Mouse (Mus musculus) midbrain, embryonic 13.5 days (tissue): ENCODE measurements around the gene Cbx1. TPM values are rescaled to one million over a fixed set of nuclear protein-coding genes. Genes with fewer than 3 reads are reported as not detected.
"Not testable (repeated sequence)": the region's sequence is repeated elsewhere in the genome, so short reads cannot be mapped to it uniquely, and the experiment has no call there.

Source experiments
- ATAC-seq: fragments of 200-750 bp; cut with Nextera tagmentation; 2 replicates; pipeline ENCODE4 v1.8.0; 2017; ENCODE audit warnings: mild to moderate bottlenecking, moderate TSS enrichment, moderate library complexity
- H3K27ac ChIP-seq: fragments of 300-500 bp; sonication (generic); 2 replicates; pipeline ENCODE4 v1.5.1; 2015; ENCODE audit warnings: inconsistent platforms, mild to moderate bottlenecking, moderate library complexity
- H3K27me3 ChIP-seq: fragments of 300-500 bp; sonication (generic); 2 replicates; pipeline ENCODE4 v1.6.1; 2015; ENCODE audit warnings: mild to moderate bottlenecking, inconsistent platforms
- H3K36me3 ChIP-seq: fragments of 300-500 bp; sonication (generic); 2 replicates; pipeline ENCODE4 v1.6.1; 2015; ENCODE audit warnings: mild to moderate bottlenecking, inconsistent platforms
- H3K4me1 ChIP-seq: fragments of 300-500 bp; sonication (generic); replicated peaks from 2 replicates; pipeline ENCODE4 v1.6.1; 2015; ENCODE audit warnings: inconsistent platforms
- H3K4me2 ChIP-seq: fragments of 300-500 bp; sonication (generic); replicated peaks from 2 replicates; pipeline ENCODE4 v1.6.1; 2015; ENCODE audit warnings: moderate library complexity, mild to moderate bottlenecking, inconsistent platforms
- H3K4me3 ChIP-seq: fragments of 300-500 bp; sonication (generic); replicated peaks from 2 replicates; pipeline ENCODE4 v1.5.1; 2015; ENCODE audit warnings: mild to moderate bottlenecking, inconsistent platforms
- H3K9ac ChIP-seq: fragments of 300-500 bp; sonication (generic); replicated peaks from 2 replicates; pipeline ENCODE4 v1.6.1; 2015; ENCODE audit warnings: mild to moderate bottlenecking, inconsistent platforms
- H3K9me3 ChIP-seq: fragments of 300-500 bp; sonication (generic); 2 replicates; pipeline ENCODE4 v1.6.1; 2016; ENCODE audit warnings: mild to moderate bottlenecking, inconsistent platforms
- WGBS: fragments of 180-500 bp; shearing (Covaris S2); methylation state at CpG from one replicate; pipeline ENCODE4 v1.1.7; 2015; 5-methylcytosine and 5-hydroxymethylcytosine counted together
- polyA plus RNA-seq: library from polyadenylated mRNA; unstranded; fragments of >200 nt; fragmentation: Nextera tagmentation; extraction: Ambion mirVana; gene quantifications from 2 replicates; pipeline ENCODE4 v1.2.1, GENCODE M21; 2015

The Cbx1 gene
- polyA plus RNA-seq, 1 experiment from 2014 or later = 130 TPM

DNA sequence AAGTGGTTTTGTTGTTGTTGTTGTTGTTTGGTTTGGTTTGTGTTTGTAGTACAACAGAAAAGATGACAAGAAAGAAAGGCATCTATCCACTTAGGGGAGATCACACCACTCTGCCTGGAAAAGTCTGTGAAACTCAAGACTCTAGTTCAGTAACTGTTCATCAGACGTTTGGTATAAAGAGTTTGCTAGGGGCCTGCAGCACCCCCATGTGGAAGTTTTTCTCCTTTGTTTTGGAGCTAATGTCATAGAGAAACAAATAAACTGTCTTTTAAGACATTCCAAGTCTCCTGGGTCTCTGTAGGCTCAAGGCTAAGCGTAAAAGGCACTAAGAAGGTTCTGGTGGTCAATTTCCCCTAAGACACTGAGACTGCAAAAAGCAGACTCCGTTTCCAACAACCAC, 12.9 kb upstream of the Cbx1 start:
- H3K4me1 ChIP-seq = peaks cover 30% of the 10 kb centered on the region
- no peaks in the 10 kb centered on the region for H3K27me3 ChIP-seq
- no peaks in the 10 kb centered on the region for H3K9me3 ChIP-seq
- 56% methylated on average over 3 of the region's 3 CpGs for WGBS
- peak overlapping the region; percentile 78 for H3K4me2 ChIP-seq
- peak overlapping the region; percentile 76 for H3K9ac ChIP-seq
- no peak for ATAC-seq
- H3K27ac ChIP-seq = no peak overlapping the region
- peaks cover 29% of the 10 kb centered on the region for H3K36me3 ChIP-seq
- peak overlapping the region; percentile 79; the same call in 1 of the 2 replicates for H3K4me3 ChIP-seq

DNA sequence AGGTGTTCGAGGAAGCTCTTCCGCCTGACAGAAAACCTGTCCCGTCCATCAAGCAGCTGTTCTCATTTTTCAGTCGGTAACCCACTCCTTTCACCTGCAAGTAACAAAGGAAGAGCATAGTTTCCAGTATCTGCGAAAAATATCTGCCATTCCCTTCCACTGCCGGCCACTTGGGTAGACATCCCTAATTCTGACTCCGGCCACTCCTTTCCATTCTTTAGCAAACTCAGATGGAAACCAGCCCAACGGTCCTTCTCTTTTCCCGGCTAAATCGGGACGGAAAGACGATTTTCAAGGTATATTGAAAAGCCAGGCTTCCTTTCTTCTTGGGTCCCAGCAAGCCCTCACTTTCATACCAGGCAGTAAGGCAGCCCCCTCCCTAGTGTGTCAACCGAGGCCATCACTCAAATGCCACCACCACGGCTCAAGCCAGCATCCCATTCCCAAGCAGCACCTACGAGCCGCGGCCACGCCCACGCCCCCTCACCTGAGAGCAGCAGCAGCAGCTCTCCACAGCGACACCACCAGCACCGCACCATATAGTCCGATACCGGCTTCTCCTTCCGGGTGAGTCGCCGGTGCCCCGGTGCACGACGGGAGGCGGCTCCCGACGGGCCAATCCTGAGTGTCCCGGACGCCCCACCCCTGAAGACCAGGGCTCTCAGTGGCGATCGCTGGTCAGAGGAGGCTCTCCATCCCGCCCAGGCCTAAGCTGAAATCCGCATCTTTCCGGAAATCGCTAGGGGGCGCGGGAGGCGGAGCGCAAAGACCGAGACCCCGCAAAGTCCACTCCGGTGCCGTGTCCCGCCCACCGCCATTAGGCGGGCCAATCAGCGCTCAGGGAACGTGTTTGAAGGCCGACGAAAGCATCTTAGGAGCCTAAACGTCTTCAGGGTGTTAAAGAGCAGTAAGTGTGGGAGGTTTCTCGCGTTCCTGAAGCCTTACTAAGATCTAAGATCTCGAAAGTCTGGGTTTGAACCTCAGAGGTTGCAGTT, 11.7 kb upstream of the Cbx1 start, which contains the start of gene Snx11:
TSS of gene Snx11 (minus strand) at position 592 of the 995 bp plus-strand sequence.
- Histone ChIP-seq H3K4me3 (peak within 1 kb of the TSS; percentile 79), H3K4me1 (peaks cover 30% of the 10 kb centered on the region), H3K36me3 (peaks cover 17% of the 10 kb centered on the region), H3K27me3 (no peaks in the 10 kb centered on the region), H3K9me3 (no peaks in the 10 kb centered on the region), H3K4me2 (peak within 1 kb of the TSS; percentile 78), H3K9ac (peak within 1 kb of the TSS; percentile 76), H3K27ac (peak within 1 kb of the TSS; percentile 68)
- 1% methylated on average over 59 of the region's 59 CpGs for WGBS
- peak; percentile 100 for ATAC-seq

DNA sequence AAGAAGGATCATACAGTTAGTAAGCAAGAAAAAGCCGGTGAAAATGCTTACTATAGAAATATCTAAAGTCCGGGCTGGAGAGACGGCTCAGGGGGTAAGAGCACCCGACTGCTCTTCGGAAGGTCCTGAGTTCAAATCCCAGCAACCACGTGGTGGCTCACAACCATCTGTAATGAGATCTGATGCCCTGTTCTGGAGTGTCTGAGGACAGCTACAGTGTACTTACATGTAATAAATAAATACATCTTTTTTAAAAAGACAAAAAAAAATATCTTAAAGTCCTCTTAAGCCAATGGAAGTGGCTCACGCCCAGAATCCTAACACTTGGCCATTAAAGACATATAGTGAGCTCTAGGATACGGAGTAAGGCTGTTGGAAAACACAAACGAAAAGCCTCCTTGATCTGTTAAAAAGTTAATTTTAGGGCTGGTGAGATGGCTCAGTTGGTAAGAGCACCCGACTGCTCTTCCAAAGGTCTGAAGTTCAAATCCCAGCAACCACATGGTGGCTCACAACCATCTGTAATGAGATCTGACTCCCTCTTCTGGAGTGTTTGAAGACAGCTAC, 10.8 kb upstream of the Cbx1 start:
- 75% methylated on average over 10 of the region's 10 CpGs for WGBS
- ATAC-seq = not testable (repeated sequence)

DNA sequence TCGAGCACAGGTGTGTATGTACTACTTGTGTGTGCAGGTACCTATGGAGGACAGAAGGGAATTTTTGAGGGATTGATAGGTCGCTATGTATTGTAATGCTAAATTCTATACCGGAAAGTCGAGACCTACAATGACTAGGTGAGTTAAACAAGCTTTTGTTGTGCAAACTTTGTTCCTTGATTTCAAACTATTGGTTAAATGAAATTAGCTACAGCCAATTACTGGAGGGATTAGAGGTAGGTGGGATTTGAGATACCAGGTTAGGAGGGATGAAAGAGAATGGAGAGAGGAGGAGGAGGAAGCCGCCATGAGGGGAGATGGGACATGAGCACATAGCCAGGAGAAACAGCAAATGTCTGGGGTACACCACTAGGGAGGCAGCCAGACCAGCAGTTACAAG, 8.6 kb upstream of the Cbx1 start:
- no peaks in the 10 kb centered on the region for H3K27me3 ChIP-seq
- H3K4me1 ChIP-seq = peaks cover 21% of the 10 kb centered on the region
- H3K9ac ChIP-seq = no peak overlapping the region
- no peaks in the 10 kb centered on the region for H3K9me3 ChIP-seq
- 76% methylated on average over 5 of the region's 5 CpGs for WGBS
- H3K4me2 ChIP-seq = no peak overlapping the region
- H3K36me3 ChIP-seq = no peaks in the 10 kb centered on the region
- no peak overlapping the region for H3K4me3 ChIP-seq
- ATAC-seq = no peak
- H3K27ac ChIP-seq = no peak overlapping the region

More for the DNA sequence above, 10.8 kb upstream of the Cbx1 start:
- Histone ChIP-seq H3K9ac (peak overlapping the region; percentile 76; the same call in 1 of the 2 replicates), H3K4me3 (peak overlapping the region; percentile 79), H3K4me2 (peak overlapping the region; percentile 78), H3K4me1 (peaks cover 30% of the 10 kb centered on the region), H3K27ac (peak overlapping the region; percentile 68)
- not testable (repeated sequence) for H3K27me3 ChIP-seq, H3K9me3 ChIP-seq, H3K36me3 ChIP-seq

DNA sequence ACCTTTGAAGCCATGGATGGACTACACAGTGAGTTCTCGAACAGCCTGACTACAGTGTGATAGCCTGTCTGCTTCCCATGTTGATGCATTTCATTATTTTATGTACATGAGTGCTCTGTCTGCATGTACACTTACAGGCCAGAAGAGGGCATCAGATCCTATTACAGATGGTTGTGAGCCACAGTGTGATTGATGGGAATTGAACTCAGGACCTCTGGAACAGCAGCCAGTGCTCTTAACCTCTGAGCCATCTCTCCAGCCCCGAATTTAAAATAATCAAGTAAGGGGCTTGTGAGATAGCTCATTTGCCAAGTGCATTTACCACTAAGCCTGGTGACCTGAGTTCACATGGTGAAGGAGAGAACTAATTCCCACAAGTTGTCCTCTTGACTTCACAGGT, 7.5 kb upstream of the Cbx1 start:
- Histone ChIP-seq H3K9me3 (no peaks in the 10 kb centered on the region), H3K36me3 (no peaks in the 10 kb centered on the region), H3K4me2 (no peak overlapping the region), H3K9ac (no peak overlapping the region), H3K27ac (no peak overlapping the region), H3K4me3 (no peak overlapping the region), H3K27me3 (no peaks in the 10 kb centered on the region), H3K4me1 (peaks cover 10% of the 10 kb centered on the region)
- 83% methylated on average over 2 of the region's 2 CpGs for WGBS
- no peak for ATAC-seq

DNA sequence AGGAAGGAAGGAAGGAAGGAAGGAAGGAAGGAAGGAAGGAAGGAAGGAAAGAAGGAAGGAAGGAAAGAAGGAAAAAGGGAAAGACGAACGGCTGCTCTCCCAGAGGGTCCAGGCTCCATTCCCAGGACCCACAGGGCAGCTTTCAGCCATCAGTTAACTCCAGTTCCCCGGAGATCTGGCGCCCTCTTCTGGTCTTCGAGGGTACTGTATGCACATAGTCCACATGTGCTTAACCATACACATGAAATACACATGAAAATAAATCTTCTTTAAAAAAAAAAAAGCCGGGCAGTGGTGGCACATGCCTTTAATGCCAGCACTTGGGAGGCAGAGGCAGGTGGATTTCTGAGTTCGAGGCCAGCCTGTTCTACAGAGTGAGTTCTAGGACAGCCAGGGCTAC, 4.1 kb upstream of the Cbx1 start:
- not testable (repeated sequence) for H3K9ac ChIP-seq, H3K9me3 ChIP-seq, H3K27me3 ChIP-seq, H3K36me3 ChIP-seq, H3K4me2 ChIP-seq, H3K4me3 ChIP-seq, ATAC-seq, H3K27ac ChIP-seq, H3K4me1 ChIP-seq
- 15% methylated on average over 7 of the region's 7 CpGs for WGBS

DNA sequence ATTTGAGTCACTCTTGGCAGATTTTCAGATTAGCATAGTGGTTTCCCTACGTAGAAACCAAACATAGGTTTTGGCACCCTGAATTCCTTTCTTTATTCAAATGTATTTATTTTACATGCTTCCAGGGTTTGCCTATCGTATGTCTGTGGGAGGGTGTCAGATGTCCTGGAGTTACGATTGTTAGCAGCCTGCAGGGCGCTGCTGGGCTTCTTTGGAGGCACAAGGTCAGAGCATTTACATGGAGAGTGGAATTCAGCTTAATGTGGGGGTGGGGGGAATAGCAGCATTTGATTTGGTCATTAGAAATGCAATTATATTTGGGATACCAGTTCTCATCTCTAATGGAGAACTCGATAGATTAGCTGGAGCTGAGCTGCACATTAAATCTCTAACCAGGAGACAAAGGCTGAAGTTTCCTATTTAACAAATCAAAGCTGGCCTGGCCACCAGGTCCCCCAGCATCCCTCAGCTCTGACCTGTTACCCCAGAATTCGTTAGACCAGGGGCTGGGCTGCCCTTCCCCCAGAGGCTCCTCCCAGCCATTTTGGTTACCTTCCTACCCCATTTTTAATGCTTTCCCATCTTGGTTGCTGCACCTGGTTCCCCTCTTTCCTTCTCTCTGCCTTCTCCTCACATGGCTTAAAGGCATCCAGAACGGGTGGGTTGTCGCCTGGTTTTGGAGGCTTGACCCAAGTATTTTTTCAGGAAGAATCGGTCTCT, 2.0 kb upstream of the Cbx1 start:
- Histone ChIP-seq H3K4me1 (peaks cover 26% of the 10 kb centered on the region), H3K27ac (no peak overlapping the region), H3K4me2 (no peak overlapping the region), H3K9me3 (no peaks in the 10 kb centered on the region), H3K9ac (no peak overlapping the region), H3K36me3 (no peaks in the 10 kb centered on the region), H3K27me3 (no peaks in the 10 kb centered on the region), H3K4me3 (no peak overlapping the region)
- 34% methylated on average over 9 of the region's 9 CpGs for WGBS
- no peak for ATAC-seq

DNA sequence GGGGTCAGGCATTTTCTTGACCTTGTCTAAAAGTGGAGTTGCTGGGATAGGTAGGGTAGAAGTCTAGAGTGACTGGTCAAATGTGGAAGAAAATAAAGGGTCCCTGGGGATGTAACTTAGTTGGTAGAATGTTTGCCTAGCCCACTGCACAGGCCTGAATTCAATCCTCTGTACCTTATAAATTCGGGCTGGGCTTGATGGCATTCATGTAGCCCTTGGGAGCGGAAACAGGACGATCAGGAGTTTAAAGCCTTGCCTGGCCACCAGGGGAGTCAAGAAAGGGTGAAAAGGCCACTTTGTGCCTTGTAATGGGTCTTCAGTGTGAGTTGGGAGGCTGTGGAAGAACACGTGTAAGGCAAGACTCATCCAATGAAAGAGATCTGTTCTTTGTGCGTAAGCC, 1.1 kb downstream of the Cbx1 start:
- H3K27me3 ChIP-seq = no peaks in the 10 kb centered on the region
- ATAC-seq = no peak
- H3K9ac ChIP-seq = peak overlapping the region; percentile 90
- no peaks in the 10 kb centered on the region for H3K9me3 ChIP-seq
- peaks cover 48% of the 10 kb centered on the region for H3K4me1 ChIP-seq
- peak overlapping the region; percentile 74 for H3K4me2 ChIP-seq
- peaks cover 3% of the 10 kb centered on the region; the same call in 1 of the 2 replicates for H3K36me3 ChIP-seq
- H3K4me3 ChIP-seq = peak overlapping the region; percentile 75
- 7% methylated on average over 5 of the region's 5 CpGs for WGBS
- H3K27ac ChIP-seq = no peak overlapping the region

DNA sequence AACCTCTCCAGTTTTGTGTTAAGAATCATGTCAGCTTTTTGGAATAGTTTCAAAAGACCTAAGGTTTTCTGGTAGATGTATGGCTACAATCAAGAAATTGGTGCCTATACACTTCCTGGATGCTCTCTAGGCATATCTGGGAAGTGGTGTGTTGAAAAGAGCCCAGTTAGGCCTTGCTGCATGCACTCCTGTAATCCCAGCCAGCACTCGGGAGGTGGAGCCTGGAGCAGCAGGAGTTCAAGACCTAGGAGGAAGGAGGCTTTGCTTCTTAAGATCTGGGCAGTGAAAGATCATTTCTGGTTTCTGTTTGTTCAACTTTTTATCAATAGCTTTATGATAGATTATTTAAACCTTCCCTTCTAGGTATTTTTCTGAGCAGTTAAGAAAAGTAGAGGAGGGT, 1.8 kb downstream of the Cbx1 start:
- Histone ChIP-seq H3K27ac (no peak overlapping the region), H3K9me3 (no peaks in the 10 kb centered on the region), H3K9ac (peak overlapping the region; percentile 90; the same call in 1 of the 2 replicates), H3K4me2 (peak overlapping the region; percentile 74), H3K27me3 (no peaks in the 10 kb centered on the region), H3K4me1 (peaks cover 48% of the 10 kb centered on the region), H3K4me3 (peak overlapping the region; percentile 75), H3K36me3 (peaks cover 10% of the 10 kb centered on the region)
- WGBS = 3% methylated on average over 1 of the region's 1 CpGs
- ATAC-seq = no peak

DNA sequence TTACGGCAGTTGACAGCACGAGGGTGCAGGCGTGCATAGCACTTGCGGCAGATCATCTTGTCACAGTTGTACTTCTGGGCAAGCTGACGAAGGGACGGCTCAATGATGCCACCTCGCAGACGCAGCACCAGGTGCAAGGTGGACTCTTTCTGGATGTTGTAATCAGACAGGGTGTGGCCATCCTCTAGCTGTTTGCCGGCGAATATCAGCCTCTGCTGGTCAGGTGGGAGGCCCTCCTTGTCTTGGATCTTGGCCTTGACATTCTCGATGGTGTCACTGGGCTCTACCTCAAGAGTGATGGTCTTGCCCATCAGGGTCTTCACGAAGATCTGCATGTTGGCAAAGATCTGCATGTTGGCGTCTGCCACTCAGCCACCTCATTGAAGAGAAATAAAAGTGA, 6.6 kb downstream of the Cbx1 start:
- no peak overlapping the region for H3K9ac ChIP-seq
- peaks cover 36% of the 10 kb centered on the region for H3K4me1 ChIP-seq
- H3K4me2 ChIP-seq = no peak overlapping the region
- H3K9me3 ChIP-seq = no peaks in the 10 kb centered on the region
- no peak overlapping the region for H3K4me3 ChIP-seq
- ATAC-seq = no peak
- 97% methylated on average over 13 of the region's 13 CpGs for WGBS
- peaks cover 27% of the 10 kb centered on the region for H3K36me3 ChIP-seq
- H3K27me3 ChIP-seq = no peaks in the 10 kb centered on the region
- no peak overlapping the region for H3K27ac ChIP-seq

DNA sequence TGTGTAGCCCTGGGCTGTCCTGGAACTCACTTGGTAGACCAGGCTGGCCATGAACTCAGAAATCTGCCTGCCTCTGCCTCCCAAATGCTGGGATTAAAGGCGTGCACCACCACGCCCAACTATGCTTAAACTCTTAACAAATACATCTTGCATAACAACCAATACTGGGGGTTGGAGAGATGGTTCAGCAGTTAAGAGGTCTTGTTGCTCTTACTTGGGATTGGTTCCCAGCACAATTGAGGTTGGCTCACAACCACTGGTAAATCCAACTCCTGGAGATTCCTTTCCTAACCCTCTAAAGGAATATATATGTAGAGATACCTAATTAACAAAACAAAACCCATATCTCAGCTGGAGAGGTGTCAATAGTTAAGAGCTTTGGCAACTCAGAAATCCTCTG, 7.2 kb downstream of the Cbx1 start:
- Histone ChIP-seq H3K9ac (no peak overlapping the region), H3K4me2 (no peak overlapping the region), H3K27ac (no peak overlapping the region), H3K4me1 (peaks cover 30% of the 10 kb centered on the region), H3K4me3 (no peak overlapping the region), H3K36me3 (peaks cover 32% of the 10 kb centered on the region), H3K27me3 (no peaks in the 10 kb centered on the region), H3K9me3 (no peaks in the 10 kb centered on the region)
- no peak for ATAC-seq
- WGBS = 97% methylated on average over 2 of the region's 2 CpGs

DNA sequence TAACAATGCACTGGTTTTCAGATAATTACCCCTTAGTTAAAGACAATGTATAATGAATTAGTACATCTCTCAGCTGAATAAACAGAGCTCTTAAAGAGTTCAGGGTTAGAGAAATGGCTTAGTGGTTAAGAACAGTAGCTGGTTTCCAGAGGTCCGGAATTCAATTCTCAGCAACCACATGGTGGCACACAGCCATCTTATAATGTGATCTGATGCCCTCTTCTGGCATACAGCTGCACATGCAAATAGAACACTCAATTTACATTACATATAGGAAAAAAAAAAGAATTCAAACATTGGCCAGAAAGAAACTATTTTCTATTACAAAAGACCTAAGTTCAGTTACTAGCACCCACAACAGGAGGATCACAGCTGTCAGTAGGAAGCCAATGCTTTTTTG, 7.7 kb downstream of the Cbx1 start:
- no peak overlapping the region for H3K9ac ChIP-seq
- H3K27me3 ChIP-seq = no peaks in the 10 kb centered on the region
- no peak overlapping the region for H3K4me3 ChIP-seq
- H3K9me3 ChIP-seq = no peaks in the 10 kb centered on the region
- WGBS = 68% methylated on average over 1 of the region's 1 CpGs
- H3K4me2 ChIP-seq = no peak overlapping the region
- no peak for ATAC-seq
- peaks cover 25% of the 10 kb centered on the region for H3K4me1 ChIP-seq
- no peak overlapping the region for H3K27ac ChIP-seq
- H3K36me3 ChIP-seq = peaks cover 36% of the 10 kb centered on the region
